Mouse (Mus musculus): ENCODE measurements at regions not wholly inside any gene's neighbourhood (a gene's known extent, or its start where the extent isn't known, plus 50 kb on each side); places are given as distances from the start of the nearest gene placed in this dataset.

DNA sequence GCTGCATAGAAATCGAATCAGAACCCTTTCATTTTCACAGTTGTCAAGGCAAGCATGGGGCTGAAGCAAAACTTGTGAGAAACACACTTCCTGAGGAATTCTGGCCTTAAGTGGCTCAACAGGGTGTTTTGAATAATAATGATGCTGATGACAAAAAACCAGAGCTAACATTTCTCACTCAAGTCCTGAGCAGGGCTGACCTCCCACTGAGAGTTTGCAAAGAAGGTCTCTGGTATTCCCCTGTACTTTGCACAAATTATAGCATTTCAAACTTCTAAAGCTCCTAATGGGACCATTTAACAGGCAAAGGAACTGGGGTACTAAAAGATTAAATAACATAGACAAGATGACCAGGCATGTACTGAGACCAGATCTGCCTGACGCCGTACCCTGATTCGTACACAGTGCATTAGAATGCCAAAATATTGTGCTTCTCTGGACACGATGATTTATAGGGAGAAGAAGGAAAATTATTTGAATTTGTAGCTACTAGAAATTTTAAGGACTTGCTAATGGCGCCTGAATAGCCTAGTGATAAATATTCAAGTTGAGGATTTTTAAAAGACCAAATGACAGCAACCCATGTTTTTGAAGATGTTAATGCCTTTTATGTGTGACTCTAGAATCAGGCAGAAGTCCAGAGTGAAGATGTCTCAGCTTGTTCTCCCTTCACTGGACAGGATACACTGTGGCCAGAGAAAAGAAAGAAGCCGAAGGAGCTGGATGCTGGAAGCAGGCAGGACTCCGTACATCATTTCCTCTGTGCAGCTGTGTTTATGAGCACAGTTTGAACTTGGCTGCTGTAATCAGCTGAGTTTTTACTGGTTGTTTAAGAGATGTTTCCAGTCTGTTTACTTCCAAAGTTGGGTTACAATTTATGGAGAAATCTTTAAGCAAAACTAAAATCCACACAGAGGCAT, 1056.7 kb downstream of the Fam19a2 start:
- DNase-seq = no peak

DNA sequence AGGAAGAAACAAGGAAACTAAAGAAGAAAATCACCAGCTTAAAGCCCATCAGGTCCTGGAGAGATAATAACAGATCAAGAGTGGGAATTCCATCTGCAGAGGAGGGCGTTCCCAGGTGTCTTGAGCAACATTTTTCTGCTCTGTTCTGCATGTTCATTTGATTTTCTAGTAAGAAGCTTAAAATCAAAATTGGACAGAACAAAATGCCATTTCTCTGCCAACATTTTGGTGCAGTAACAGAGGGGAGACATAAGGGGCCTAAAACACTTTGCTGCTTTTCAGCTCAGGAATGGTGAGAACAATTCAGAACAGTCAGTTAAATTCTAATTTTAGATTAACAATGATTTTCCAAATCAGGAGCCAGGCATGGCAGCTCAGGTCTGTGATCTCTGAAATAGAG, 1056.8 kb downstream of the Slc16a7 start:
- DNase-seq = no peak

DNA sequence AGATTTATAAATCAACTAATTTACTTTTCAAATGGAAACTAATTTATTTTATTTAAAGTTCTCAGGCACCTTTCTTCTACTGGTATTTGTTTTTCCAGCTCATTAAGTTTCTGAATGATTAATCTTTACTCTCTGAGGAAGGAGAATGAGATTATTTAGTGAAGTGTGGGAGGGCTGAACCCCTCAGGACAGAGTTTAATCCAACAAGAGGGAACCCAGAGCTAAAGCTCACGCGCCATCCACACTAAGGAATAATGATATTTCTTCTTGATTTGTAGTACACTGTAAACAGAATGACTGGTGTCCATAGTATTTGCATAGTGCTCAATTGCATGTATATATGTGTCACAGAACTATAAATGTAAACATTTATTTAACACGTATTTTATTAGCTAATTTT, 1050.3 kb downstream of the Slc16a7 start:
- no peak for DNase-seq

DNA sequence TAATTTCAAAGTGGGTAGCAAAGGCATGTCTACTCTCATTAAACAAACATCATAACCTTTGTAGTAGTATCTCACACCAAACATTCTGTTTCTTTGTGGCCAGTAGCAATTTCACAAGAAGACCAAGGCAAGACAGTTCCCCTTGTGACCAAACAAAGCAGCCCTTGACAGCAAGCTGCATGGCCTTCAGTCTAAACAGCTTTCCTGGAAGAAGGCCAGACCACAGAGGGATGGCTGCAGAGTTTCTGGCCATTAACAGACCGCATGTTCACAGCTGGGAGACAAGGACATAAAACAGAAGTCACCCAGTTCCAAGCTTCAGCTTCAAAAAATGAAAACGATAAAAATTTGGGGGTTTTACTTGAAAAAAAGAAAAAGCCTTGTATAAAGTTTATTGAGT, 1040.0 kb downstream of the Slc16a7 start:
- peak; percentile 3 for DNase-seq

DNA sequence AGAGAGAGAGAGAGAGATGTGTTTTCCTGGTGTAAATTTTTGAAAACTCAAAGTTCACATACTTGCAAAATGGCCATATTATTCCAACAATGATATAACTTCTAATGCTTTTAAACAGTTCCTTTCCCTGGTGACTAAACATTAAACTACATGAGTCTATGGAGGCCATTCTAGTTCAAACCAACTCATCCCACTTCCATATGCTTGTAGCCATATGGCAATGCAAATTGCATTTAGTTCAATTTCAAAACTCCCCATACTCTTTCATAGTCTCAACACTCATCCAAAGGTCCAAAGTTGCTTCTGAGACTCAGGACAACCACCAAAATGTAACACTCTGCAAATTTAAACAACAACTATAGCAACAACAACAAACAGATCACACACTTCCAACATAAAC, 1026.5 kb downstream of the Slc16a7 start:
- DNase-seq = no peak

DNA sequence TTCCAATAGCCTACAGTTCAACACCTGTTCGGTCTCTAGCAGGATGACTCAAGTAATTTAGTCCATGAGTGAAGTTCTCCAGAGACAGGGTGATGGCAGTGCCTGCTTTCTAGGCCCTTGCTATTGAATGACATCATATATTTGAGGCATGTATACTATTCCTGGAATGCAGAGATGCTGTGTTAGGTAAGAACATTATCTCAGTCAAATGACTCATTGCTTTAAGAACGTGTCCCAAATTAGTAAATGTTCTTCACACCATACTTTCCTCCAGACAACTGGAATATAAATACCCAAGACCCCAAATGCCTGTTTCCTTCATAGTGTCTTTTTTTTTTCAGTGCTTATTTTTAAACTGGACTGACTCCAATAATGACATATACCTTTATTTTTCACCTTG, 1018.3 kb downstream of the Slc16a7 start:
- no peak for DNase-seq

DNA sequence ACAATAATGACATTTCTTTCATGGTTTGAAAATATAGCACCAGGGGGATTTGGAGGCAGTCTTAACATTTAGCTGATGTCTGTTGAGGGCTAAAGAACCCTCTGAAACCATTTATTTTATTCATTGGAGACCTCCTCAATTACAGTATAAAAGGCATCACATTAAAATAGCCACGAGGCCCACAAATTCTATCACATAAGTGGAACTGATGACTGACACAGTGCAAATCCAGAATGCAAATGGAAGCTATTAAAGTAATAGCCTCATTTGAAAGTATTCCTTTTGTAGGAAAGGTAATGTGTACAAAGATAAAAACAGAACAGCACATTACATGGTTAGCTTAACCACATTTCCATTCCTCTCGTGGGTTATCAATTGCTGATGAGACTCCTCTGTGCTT, 986.6 kb downstream of the Slc16a7 start:
- no peak for DNase-seq

DNA sequence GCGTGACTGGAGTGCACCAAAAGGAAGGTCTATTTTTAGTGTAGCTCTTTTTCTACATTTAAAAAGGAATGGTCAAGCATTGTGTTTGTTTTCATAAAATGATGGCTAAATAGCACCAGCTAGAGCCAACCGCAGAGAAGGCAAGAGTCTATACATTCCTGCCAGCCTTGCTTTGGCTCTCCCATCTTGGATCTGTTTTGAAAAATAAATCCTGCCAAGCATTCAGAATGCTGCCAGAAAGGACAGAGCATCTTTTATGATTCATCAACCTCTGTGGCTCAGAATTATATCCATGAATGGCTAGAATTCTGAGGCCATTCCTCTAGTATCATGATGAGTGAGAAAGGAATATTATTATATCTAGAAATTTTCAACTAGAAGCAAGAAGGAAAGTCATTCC, 979.6 kb downstream of the Slc16a7 start:
- DNase-seq = peak; percentile 1

DNA sequence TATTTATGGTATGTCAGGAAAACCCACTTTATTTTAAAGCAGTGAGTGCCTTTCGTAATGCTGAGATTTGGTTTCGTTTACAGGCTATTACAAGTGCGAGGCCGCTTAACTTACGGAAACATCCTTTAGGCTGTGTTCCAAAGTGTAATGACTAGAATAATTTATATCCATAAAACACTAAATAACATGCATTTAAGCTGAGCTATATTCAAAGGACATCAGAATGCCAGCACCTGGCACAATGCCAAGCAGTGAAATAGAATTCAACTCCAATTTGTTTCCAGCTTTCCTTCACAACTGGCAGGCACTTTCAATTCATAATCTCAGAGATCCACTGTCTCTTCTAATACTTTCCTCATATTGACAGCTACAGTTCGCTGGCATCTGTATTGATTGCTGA, 972.7 kb downstream of the Slc16a7 start:
- DNase-seq = no peak

DNA sequence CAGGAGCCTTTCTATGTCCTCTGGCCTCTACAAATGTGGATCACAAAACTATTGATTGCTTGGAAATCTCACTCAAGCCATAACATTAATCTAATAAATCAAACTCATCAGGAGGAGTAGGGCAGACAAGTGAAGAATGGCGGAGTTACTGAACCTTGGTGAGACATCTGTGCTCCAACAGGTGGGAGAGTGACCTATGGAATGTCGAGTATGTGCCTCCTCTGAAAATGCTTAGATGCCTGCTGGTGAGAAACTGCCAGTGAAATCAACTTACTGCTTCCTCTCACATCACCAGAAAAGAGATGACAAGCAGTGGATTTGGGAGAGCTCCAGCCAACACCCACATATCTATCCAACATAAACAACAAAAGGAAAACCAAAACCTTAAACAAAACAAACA, 965.8 kb downstream of the Slc16a7 start:
- no peak for DNase-seq
